Mouse (Mus musculus) heart, postnatal 0 days (tissue): ENCODE data around the gene Mertk. TPM values are rescaled to one million over a fixed set of nuclear protein-coding genes. Genes with fewer than 3 reads are reported as not detected.

Experiments used
- ATAC-seq: fragments of 200-750 bp; cut with Nextera tagmentation; 2 replicates; pipeline ENCODE4 v1.8.0; 2017; ENCODE audit warnings: low read depth, moderate number of reproducible peaks, moderate library complexity; ENCODE audit not compliant: insufficient read depth
- DNase-seq: peaks from one replicate; pipeline ENCODE4 v3.0.0-alpha.2; 2016; ENCODE audit warnings: low spot score
- H3K27ac ChIP-seq: fragments of 300-500 bp; sonication (generic); 2 replicates; pipeline ENCODE4 v1.5.1; 2014; ENCODE audit warnings: low read depth, mild to moderate bottlenecking
- H3K27me3 ChIP-seq: fragments of 300-500 bp; sonication (generic); 2 replicates; pipeline ENCODE4 v1.6.1; 2014; ENCODE audit warnings: low read length, mixed read lengths; ENCODE audit not compliant: control insufficient read depth, insufficient read depth
- H3K36me3 ChIP-seq: fragments of 300-500 bp; sonication (generic); replicated peaks from 2 replicates; pipeline ENCODE4 v1.6.1; 2014; ENCODE audit warnings: low read length, mixed read lengths; ENCODE audit not compliant: control insufficient read depth, insufficient read depth
- H3K4me1 ChIP-seq: fragments of 300-500 bp; sonication (generic); 2 replicates; pipeline ENCODE4 v1.6.1; 2014; ENCODE audit warnings: antibody characterized with exemption; ENCODE audit not compliant: control insufficient read depth, insufficient read depth
- H3K4me2 ChIP-seq: fragments of 300-500 bp; sonication (generic); 2 replicates; pipeline ENCODE4 v1.6.1; 2014; ENCODE audit warnings: low read depth, mild to moderate bottlenecking, low read length, moderate library complexity
- H3K4me3 ChIP-seq: fragments of 300-500 bp; sonication (generic); 2 replicates; pipeline ENCODE4 v1.5.1; 2014; ENCODE audit warnings: low read depth, low read length
- H3K9ac ChIP-seq: fragments of 300-500 bp; sonication (generic); replicated peaks from 2 replicates; pipeline ENCODE4 v1.6.1; 2014; ENCODE audit warnings: low read depth, low read length, mixed read lengths
- H3K9me3 ChIP-seq: fragments of 300-500 bp; sonication (generic); replicated peaks from 2 replicates; pipeline ENCODE4 v1.6.1; 2016; ENCODE audit warnings: low read length; ENCODE audit not compliant: control insufficient read depth
- CTCF ChIP-seq: IDR thresholded peaks from 2 replicates; pipeline ENCODE4 v1.5.1; 2016; ENCODE audit warnings: antibody characterized with exemption, control low read depth, low read depth
- EP300 ChIP-seq: IDR thresholded peaks from 2 replicates; pipeline ENCODE4 v1.6.1; 2016; ENCODE audit warnings: antibody characterized with exemption, low read depth
- WGBS: fragments of 180-500 bp; shearing (Covaris S2); extraction: QIAGEN DNeasy Blood & Tissue Kit; methylation state at CpG from one replicate; pipeline ENCODE4 v1.1.7; 2014; 5-methylcytosine and 5-hydroxymethylcytosine counted together
- polyA plus RNA-seq: library from polyadenylated mRNA; unstranded; fragments of >200 nt; fragmentation: Nextera tagmentation; extraction: Ambion mirVana; gene quantifications from 2 replicates; pipeline ENCODE4 v1.2.1, GENCODE M21; 2015
- total RNA-seq: library from RNA; depleted of rRNA; stranded (reverse); fragments of >200 nt; gene quantifications from 2 replicates; pipeline ENCODE4 v1.2.3, GENCODE M21; 2014; ENCODE audit warnings: low replicate concordance

Gene Mertk
- total and polyA plus RNA-seq, 2 experiments from 2014 or later = 2.3 to 6.1 TPM

GRCm38 (mm10) chr2:128812761-128813160 is 114.0 kb downstream of the Mertk start:
- 0 out of 2 replicates have a peak, but pooled peaks cover 3% of the 10 kb centered on the region for H3K4me1 ChIP-seq
- no peak overlapping the region for H3K4me3 ChIP-seq
- ATAC-seq (no peak), DNase-seq (no peak)
- no peaks in the 10 kb centered on the region for H3K9me3 ChIP-seq
- H3K4me2 ChIP-seq = no peak overlapping the region
- no peak for TF ChIP-seq EP300
- no peak for TF ChIP-seq CTCF
- H3K27ac ChIP-seq = no peak overlapping the region
- WGBS = 47% methylated on average over 2 of the region's 2 CpGs
- H3K27me3 ChIP-seq = no peaks in the 10 kb centered on the region
- H3K36me3 ChIP-seq = no peaks in the 10 kb centered on the region
- H3K9ac ChIP-seq = no peak overlapping the region

GRCm38 (mm10) chr2:128816311-128816710 is 117.6 kb downstream of the Mertk start:
- Histone ChIP-seq H3K4me3 (no peak overlapping the region), H3K9me3 (no peaks in the 10 kb centered on the region), H3K27me3 (no peaks in the 10 kb centered on the region), H3K4me2 (no peak overlapping the region), H3K9ac (no peak overlapping the region), H3K27ac (no peak overlapping the region), H3K36me3 (no peaks in the 10 kb centered on the region), H3K4me1 (peaks cover 7% of the 10 kb centered on the region; the same call in 1 of the 2 replicates)
- ATAC-seq (no peak), DNase-seq (no peak)
- 83% methylated on average over 1 of the region's 1 CpGs for WGBS
- TF ChIP-seq EP300 (no peak), CTCF (no peak)

- Histone ChIP-seq H3K9ac (no peak overlapping the region), H3K4me3 (peak overlapping the region; percentile 97), H3K27ac (peak overlapping the region; percentile 94; the same call in 1 of the 2 replicates), H3K4me2 (peak overlapping the region; percentile 81), H3K27me3 (no peaks in the 10 kb centered on the region), H3K9me3 (no peaks in the 10 kb centered on the region), H3K4me1 (peaks cover 7% of the 10 kb centered on the region; the same call in 1 of the 2 replicates), H3K36me3 (no peaks in the 10 kb centered on the region)
- 41% methylated on average over 6 of the region's 6 CpGs for whole genome bisulfite sequencing
- TF ChIP-seq CTCF (no peak), EP300 (no peak)
- ATAC-seq (no peak), DNase-seq (no peak)
Measured at GRCm38 (mm10) chr2:128816916-128817315, 118.2 kb downstream of the Mertk start.

- WGBS = 0% methylated on average over 7 of the region's 7 CpGs
- Histone ChIP-seq H3K9me3 (no peaks in the 10 kb centered on the region), H3K9ac (peak overlapping the region; percentile 45; the same call in 1 of the 2 replicates), H3K36me3 (no peaks in the 10 kb centered on the region), H3K27me3 (no peaks in the 10 kb centered on the region), H3K27ac (peak overlapping the region; percentile 94), H3K4me2 (peak overlapping the region; percentile 81), H3K4me3 (peak overlapping the region; percentile 97), H3K4me1 (peaks cover 7% of the 10 kb centered on the region; the same call in 1 of the 2 replicates)
- DNase-seq (peak; percentile 83), ATAC-seq (peak; percentile 33)
- TF ChIP-seq EP300 = no peak
- TF ChIP-seq CTCF = peak; percentile 69
Measured at GRCm38 (mm10) chr2:128817387-128817785, 118.6 kb downstream of the Mertk start.

GRCm38 (mm10) chr2:128817786-128818681 is 119.3 kb downstream of the Mertk start, which contains the start of gene Tmem87b:
Gene Tmem87b (plus strand): TSS chr2:128818118.
- Histone ChIP-seq H3K9me3 (no peaks in the 10 kb centered on the region), H3K9ac (peak within 1 kb of the TSS; percentile 82), H3K27ac (peak within 1 kb of the TSS; percentile 96), H3K36me3 (no peaks in the 10 kb centered on the region), H3K4me1 (peaks cover 7% of the 10 kb centered on the region; the same call in 1 of the 2 replicates), H3K4me3 (peak within 1 kb of the TSS; percentile 97), H3K4me2 (peak within 1 kb of the TSS; percentile 81), H3K27me3 (no peaks in the 10 kb centered on the region)
- DNase-seq (peak; percentile 99), ATAC-seq (peak; percentile 94)
- 0 out of 2 replicates have a peak, but pooled peaks have one; percentile 45 for TF ChIP-seq EP300
- TF ChIP-seq CTCF = 0 out of 2 replicates have a peak, but pooled peaks have one; percentile 6
- WGBS = under 1% methylated on average over 59 of the region's 59 CpGs
